Mouse (Mus musculus) kidney, embryonic 14.5 days (tissue): ENCODE data around the gene Dnah11. TPM values are rescaled to one million over a fixed set of nuclear protein-coding genes. Genes with fewer than 3 reads are reported as not detected.
"Not testable (repeated sequence)": the region's sequence is repeated elsewhere in the genome, so short reads cannot be mapped to it uniquely, and the experiment has no call there.

ENCODE experiments used
- ATAC-seq: fragments of 200-750 bp; cut with Nextera tagmentation; 2 replicates; pipeline ENCODE4 v1.8.0; 2017; ENCODE audit warnings: moderate number of reproducible peaks, mild to moderate bottlenecking, moderate TSS enrichment, moderate library complexity; ENCODE audit not compliant: low FRiP score, low TSS enrichment
- H3K27ac ChIP-seq: fragments of 300-500 bp; sonication (generic); 2 replicates; pipeline ENCODE4 v1.5.1; 2014; ENCODE audit warnings: low read depth, mild to moderate bottlenecking, low read length, moderate library complexity, mixed read lengths
- H3K27me3 ChIP-seq: fragments of 300-500 bp; sonication (generic); 2 replicates; pipeline ENCODE4 v1.6.1; 2014; ENCODE audit warnings: mild to moderate bottlenecking, low read length; ENCODE audit not compliant: control insufficient read depth, insufficient read depth
- H3K36me3 ChIP-seq: fragments of 300-500 bp; sonication (generic); 2 replicates; pipeline ENCODE4 v1.6.1; 2014; ENCODE audit warnings: low read length, mixed read lengths; ENCODE audit not compliant: control insufficient read depth, insufficient read depth
- H3K4me1 ChIP-seq: fragments of 300-500 bp; sonication (generic); 2 replicates; pipeline ENCODE4 v1.6.1; 2014; ENCODE audit warnings: low read length, mixed read lengths; ENCODE audit not compliant: control insufficient read depth, insufficient read depth
- H3K4me2 ChIP-seq: fragments of 300-500 bp; sonication (generic); replicated peaks from 2 replicates; pipeline ENCODE4 v1.6.1; 2014; ENCODE audit warnings: low read depth, mild to moderate bottlenecking, low read length
- H3K4me3 ChIP-seq: fragments of 300-500 bp; sonication (generic); 2 replicates; pipeline ENCODE4 v1.5.1; 2014; ENCODE audit warnings: mild to moderate bottlenecking, low read length
- H3K9ac ChIP-seq: fragments of 300-500 bp; sonication (generic); 2 replicates; pipeline ENCODE4 v1.6.1; 2014; ENCODE audit warnings: low read depth, mild to moderate bottlenecking, low read length, moderate library complexity
- H3K9me3 ChIP-seq: fragments of 300-500 bp; sonication (generic); 2 replicates; pipeline ENCODE4 v1.6.1; 2016; ENCODE audit warnings: low read length; ENCODE audit not compliant: control insufficient read depth
- WGBS: fragments of 180-500 bp; shearing (Covaris S2); extraction: QIAGEN DNeasy Blood & Tissue Kit; methylation state at CpG from one replicate; pipeline ENCODE4 v1.1.7; 2014; 5-methylcytosine and 5-hydroxymethylcytosine counted together
- polyA plus RNA-seq: library from polyadenylated mRNA; unstranded; fragments of >200 nt; fragmentation: Nextera tagmentation; extraction: Ambion mirVana; gene quantifications from 2 replicates; pipeline ENCODE4 v1.2.1, GENCODE M21; 2014

Gene Dnah11
- polyA plus RNA-seq, 1 experiment from 2014 or later: 0.24 TPM

DNA sequence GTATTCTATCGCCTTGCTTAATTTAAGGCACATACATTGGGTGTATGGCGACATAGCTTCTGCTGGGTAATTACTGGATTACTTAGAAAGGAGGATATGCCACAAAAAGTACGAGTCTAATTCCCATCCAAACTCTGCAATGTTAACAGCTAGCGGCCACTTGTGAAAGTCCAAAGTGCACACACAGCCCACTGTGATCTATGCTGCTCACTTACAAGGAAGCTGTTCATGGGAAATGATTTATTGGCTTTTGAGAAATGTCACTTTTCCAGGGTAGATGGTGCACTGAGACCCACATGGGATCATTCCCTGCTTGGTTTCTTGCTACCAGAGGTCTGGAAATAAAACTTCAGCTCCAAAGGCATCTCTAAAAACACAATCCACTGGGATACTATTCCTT is 269.1 kb downstream of the Dnah11 start:
- H3K27ac ChIP-seq: no peak overlapping the region
- H3K36me3 ChIP-seq: no peaks in the 10 kb centered on the region
- H3K4me1 ChIP-seq: no peaks in the 10 kb centered on the region
- H3K4me2 ChIP-seq: no peak overlapping the region
- H3K4me3 ChIP-seq: no peak overlapping the region
- no peaks in the 10 kb centered on the region for H3K9me3 ChIP-seq
- 80% methylated on average over 4 of the region's 4 CpGs for WGBS
- no peaks in the 10 kb centered on the region for H3K27me3 ChIP-seq
- H3K9ac ChIP-seq: no peak overlapping the region
- ATAC-seq: no peak

DNA sequence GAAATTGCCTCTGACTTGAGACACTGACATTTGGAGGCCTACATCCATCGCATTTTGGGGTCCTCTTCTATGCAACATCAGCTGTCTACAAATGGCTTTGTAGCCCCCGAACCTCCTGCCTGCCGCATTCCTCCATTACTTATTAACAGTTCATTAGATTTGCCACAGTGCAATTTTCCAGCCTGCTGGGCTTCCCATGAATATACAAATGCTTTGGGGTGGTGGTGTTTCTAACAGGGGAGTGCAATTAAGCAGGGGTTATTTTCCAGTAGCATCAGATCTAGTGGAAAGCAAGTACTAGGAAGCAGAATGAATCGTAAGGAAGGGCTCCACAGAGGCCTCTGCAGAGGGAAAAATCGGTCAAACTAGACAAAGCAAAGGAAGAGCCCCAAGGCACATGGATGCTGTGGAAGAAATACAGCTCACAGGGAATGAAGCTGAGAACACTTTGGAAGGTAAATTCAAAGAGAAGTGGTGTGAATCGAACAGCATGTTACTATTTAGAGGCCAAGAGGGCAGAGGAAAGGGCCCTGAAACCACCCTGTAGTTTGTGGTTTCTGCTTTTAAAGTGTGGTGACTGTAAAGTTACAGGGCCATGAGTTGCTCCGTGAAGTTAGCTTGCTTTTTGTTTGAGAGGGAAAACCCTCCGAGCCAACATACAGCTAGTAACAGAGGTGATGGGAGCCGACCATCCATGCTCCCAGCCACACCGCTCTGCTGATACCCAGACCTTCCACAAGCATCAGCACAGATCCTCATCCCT is 282.8 kb downstream of the Dnah11 start:
- Histone ChIP-seq H3K27ac (peak overlapping the region; percentile 27; the same call in 1 of the 2 replicates), H3K9ac (no peak overlapping the region), H3K4me1 (0 out of 2 replicates have a peak, but pooled peaks cover 3% of the 10 kb centered on the region), H3K4me3 (no peak overlapping the region), H3K36me3 (no peaks in the 10 kb centered on the region), H3K4me2 (no peak overlapping the region), H3K27me3 (no peaks in the 10 kb centered on the region), H3K9me3 (no peaks in the 10 kb centered on the region)
- ATAC-seq: peak; percentile 50; the same call in 1 of the 2 replicates
- WGBS: 55% methylated on average over 10 of the region's 10 CpGs

GRCm38 (mm10) chr12:117914613-117915245 is 284.1 kb downstream of the Dnah11 start:
- H3K9me3 ChIP-seq: no peaks in the 10 kb centered on the region
- no peak overlapping the region for H3K4me3 ChIP-seq
- H3K4me2 ChIP-seq: no peak overlapping the region
- H3K27me3 ChIP-seq: no peaks in the 10 kb centered on the region
- H3K27ac ChIP-seq: 0 out of 2 replicates have a peak overlapping the region, but pooled peaks have one; percentile 11
- ATAC-seq: 0 out of 2 replicates have a peak, but pooled peaks have one; percentile 60
- no peaks in the 10 kb centered on the region for H3K36me3 ChIP-seq
- 16% methylated on average over 10 of the region's 10 CpGs for WGBS
- 0 out of 2 replicates have a peak, but pooled peaks cover 3% of the 10 kb centered on the region for H3K4me1 ChIP-seq
- no peak overlapping the region for H3K9ac ChIP-seq

DNA sequence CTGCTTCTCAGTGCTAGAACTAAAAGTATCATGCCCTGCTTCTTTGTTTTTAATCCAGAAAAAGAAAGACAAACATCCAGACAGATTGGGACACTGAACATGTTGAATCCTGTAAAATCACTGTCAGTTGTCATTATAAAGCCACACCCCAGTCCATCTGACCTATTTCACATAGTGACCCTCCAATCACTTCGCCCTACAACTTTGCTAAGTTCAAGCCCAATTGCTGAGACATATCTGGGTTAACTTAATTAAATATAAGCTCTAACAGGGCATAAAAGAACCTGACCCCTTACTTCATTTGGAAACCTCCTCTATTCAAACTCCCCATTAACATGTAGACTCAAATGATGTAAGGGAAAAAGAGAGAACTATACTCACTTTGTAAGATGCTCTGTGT is 287.4 kb downstream of the Dnah11 start:
- Histone ChIP-seq H3K4me3 (no peak overlapping the region), H3K27ac (no peak overlapping the region), H3K36me3 (no peaks in the 10 kb centered on the region), H3K4me2 (no peak overlapping the region), H3K9ac (no peak overlapping the region), H3K9me3 (no peaks in the 10 kb centered on the region), H3K4me1 (0 out of 2 replicates have a peak, but pooled peaks cover 3% of the 10 kb centered on the region), H3K27me3 (no peaks in the 10 kb centered on the region)
- no peak for ATAC-seq
- 88% methylated on average over 1 of the region's 1 CpGs for WGBS

GRCm38 (mm10) chr12:117905232-117905840 is 293.5 kb downstream of the Dnah11 start:
- not testable (repeated sequence) for H3K36me3 ChIP-seq, H3K27me3 ChIP-seq, H3K4me3 ChIP-seq, H3K9me3 ChIP-seq, H3K4me2 ChIP-seq, H3K9ac ChIP-seq, ATAC-seq, H3K27ac ChIP-seq, H3K4me1 ChIP-seq
- 88% methylated on average over 4 of the region's 4 CpGs for WGBS

DNA sequence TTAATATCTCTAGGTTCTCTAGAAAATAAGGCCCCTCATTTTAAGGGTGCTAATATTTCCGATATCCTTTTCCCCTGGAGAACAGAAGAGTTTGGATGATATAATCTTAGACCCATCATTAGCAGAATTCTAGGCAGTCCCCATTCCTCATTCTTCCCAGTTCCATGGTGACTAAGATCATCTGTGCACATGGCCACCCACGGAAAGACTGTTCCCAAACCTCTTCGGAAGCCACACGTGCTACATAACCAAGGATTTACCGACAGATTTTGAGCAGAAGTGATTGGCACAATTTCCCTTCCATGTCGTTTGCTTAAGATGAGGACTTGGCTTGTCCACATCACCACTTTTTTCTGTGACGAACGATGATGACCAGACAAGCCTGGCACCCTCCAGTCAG is 295.2 kb downstream of the Dnah11 start:
- 87% methylated on average over 8 of the region's 8 CpGs for WGBS
- Histone ChIP-seq H3K36me3 (no peaks in the 10 kb centered on the region), H3K9ac (no peak overlapping the region), H3K9me3 (no peaks in the 10 kb centered on the region), H3K4me3 (no peak overlapping the region), H3K27me3 (no peaks in the 10 kb centered on the region), H3K4me2 (no peak overlapping the region), H3K4me1 (no peaks in the 10 kb centered on the region), H3K27ac (no peak overlapping the region)
- ATAC-seq: no peak

GRCm38 (mm10) chr12:117901352-117901751 is 297.5 kb downstream of the Dnah11 start:
- WGBS: 62% methylated on average over 1 of the region's 4 CpGs
- H3K27me3 ChIP-seq: not testable (repeated sequence)

DNA sequence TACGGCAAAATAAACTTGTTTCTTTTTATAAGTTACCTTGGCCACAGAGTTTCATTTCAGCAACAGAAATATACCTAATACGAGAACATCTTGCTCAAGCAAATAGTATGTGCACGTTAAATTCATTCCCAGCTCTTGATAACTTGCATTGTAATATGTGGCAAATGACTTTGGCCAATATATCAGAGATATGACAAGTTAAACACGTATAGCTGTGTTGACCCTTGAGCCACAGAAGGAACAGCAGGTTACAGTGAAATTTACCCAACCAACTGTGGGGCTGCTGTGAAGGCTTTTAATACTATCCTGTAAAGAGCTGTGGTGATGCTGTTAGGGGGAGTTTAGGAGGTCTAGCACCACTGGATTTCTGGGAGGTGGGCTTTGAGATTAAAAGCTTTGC is 298.0 kb downstream of the Dnah11 start:
- no CpG with 5 or more reads among the region's 4 CpGs for WGBS
- not testable (repeated sequence) for H3K27me3 ChIP-seq, H3K4me3 ChIP-seq, H3K9ac ChIP-seq, H3K4me1 ChIP-seq, ATAC-seq, H3K27ac ChIP-seq, H3K4me2 ChIP-seq, H3K36me3 ChIP-seq, H3K9me3 ChIP-seq

More at GRCm38 (mm10) chr12:117901352-117901751, 297.5 kb downstream of the Dnah11 start:
- H3K9me3 ChIP-seq, H3K36me3 ChIP-seq, H3K4me2 ChIP-seq, H3K27ac ChIP-seq, H3K4me1 ChIP-seq, H3K4me3 ChIP-seq, H3K9ac ChIP-seq, ATAC-seq: not testable (repeated sequence)

DNA sequence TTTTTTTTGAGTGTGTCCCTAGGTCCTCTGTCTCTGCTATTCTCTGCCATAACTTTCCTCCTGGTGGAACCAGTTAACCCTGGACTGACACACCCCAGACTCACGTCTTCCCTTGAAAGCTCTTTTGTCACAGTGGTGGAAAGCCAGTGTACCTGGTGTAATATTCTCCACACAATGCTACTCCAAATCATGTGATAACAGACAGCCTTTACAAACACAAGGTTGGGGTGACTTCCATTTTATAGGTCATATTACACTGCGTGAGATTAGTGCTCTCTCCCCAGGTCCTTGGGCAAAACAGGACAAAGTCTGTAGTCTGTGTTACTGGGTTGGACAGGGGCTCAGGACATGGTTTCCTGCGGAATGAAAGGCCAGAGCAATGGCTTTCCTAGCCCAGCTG is 311.4 kb downstream of the Dnah11 start:
- Histone ChIP-seq H3K27ac (no peak overlapping the region), H3K9ac (no peak overlapping the region), H3K4me2 (no peak overlapping the region), H3K9me3 (no peaks in the 10 kb centered on the region), H3K36me3 (no peaks in the 10 kb centered on the region), H3K4me3 (no peak overlapping the region), H3K27me3 (no peaks in the 10 kb centered on the region), H3K4me1 (no peaks in the 10 kb centered on the region)
- no peak for ATAC-seq
- WGBS: 71% methylated on average over 3 of the region's 3 CpGs
